Mouse (Mus musculus) yolk sac, embryonic 10.5 days (tissue): ENCODE measurements around the gene Gnl3.

Experiments
- DNase-seq: peaks from one replicate; pipeline ENCODE4 v3.0.0-alpha.2; 2017; ENCODE audit warnings: low spot score

The Gnl3 gene

DNA sequence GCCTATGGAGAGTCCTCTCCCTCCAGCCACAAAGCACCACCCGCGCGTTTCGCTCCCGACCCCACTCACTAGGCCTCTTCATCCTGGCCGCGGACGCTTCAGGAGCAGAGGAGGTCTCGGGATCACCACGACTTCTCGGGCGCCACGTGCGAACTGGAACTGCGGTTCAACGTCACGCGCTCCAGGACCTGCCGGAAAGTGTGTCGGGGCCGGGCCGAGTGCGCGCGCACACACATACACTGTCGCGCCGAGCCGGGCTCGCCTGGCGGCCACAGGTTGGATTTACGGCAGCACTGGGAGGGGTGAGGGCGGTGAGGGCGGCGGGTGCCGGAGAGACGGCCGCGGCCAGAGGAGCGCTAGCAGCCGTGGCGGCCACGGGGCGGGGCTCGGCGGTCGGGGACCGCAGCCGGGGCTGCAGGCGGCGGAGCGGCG is at the start of gene Gnl3, which contains the start of gene Pbrm1:
TSS of gene Gnl3 (minus strand) at position 293 of the 432 bp plus-strand sequence.
TSS of gene Pbrm1 (plus strand) at position 279 of the 432 bp plus-strand sequence.
- peak; percentile 96 for DNase-seq

DNA sequence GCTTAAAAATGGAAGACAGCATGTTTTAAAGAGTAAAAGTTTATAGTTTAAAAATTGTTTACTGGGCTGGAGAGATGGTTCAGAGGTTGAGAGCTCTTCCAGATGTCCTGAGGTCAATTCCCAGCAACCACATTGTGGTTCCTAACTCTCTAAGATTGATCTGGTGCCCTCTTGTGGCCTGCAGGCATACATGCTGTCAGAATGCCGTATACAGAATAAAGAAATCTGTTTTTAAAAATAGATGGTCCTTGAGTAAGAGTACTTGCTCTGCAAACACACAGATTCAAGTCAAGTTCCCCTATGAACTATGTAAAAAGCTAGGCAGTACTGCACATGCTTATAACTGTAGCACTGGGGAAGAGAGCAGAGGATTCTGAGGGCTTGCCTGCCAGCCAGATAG is 43.3 kb upstream of the Gnl3 start:
- no peak for DNase-seq

DNA sequence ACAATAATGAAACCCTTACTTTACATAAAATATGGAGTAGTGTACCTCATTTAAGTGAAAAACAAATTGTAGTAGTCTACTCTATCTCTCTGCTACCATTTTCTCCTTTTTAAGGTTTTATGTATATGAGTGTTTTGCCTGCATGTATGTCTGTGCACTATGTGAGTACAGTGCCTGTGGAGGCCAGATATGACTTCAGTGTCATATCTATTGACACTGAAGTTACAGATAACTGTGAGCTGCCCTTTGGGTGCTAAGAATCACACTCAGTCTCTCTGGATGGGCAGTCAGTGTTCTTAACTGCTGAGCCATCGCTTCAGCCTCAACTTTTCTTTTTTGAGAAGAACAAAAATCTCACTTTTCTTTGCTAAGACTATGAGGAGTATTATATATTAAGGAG is 26.9 kb upstream of the Gnl3 start:
- no peak for DNase-seq

DNA sequence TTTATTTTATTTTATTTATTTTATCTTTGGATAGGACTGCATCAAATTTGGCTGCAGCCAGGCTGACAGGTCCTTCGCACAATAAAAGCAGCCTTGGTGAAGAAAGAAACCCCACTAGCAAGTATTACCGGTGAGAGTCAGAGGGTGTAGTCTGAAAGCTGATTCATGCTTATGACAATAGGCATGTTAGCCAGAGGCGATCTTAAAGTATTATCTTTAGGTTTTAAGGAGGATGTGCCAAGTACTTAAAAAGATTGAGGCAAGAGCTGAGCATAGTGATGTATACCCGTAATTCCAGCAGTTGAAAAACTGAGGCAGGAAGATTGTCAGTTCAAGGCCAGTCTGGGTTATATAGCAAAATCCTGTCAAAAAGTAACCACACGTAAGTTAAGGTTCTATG is 26.3 kb upstream of the Gnl3 start:
- no peak for DNase-seq

DNA sequence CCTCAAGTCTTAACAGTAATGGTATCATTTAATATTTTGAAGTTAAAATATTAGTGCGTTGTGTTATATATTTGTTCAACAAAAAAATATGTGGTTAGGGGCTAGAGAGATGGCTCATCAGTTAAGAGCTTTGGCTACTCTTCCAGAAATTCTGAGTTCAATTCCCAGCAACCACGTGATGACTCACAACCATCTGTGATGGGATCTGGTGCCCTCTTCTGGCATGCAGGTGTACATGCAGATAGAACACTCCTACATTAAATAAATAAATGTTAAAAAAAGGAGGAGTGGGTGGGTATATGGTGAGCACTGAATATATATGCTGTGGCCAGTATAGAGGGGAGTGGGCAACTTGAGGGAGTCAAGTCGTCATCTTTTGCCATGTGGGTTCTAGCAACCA is 6.8 kb upstream of the Gnl3 start:
- no peak for DNase-seq

DNA sequence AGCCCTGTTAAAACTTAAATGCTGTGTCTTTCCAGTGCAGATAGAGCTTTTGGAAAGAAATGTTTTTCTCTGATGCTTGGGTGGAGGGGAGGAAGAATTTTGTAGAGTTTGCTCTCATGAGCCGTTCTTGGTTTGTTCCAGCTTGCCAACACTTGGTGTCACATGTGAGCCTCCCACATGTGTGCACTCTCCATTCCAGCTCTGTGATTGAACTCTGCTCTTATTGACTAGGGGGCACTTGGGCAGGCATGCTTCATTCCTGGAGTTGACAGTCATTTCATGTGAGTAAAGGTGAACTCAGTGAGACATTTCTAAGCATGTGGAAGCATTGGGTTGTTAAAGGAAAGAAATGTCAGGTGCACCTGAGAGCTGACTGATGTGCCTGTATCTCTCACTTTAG is 3.6 kb upstream of the Gnl3 start:
- no peak for DNase-seq

DNA sequence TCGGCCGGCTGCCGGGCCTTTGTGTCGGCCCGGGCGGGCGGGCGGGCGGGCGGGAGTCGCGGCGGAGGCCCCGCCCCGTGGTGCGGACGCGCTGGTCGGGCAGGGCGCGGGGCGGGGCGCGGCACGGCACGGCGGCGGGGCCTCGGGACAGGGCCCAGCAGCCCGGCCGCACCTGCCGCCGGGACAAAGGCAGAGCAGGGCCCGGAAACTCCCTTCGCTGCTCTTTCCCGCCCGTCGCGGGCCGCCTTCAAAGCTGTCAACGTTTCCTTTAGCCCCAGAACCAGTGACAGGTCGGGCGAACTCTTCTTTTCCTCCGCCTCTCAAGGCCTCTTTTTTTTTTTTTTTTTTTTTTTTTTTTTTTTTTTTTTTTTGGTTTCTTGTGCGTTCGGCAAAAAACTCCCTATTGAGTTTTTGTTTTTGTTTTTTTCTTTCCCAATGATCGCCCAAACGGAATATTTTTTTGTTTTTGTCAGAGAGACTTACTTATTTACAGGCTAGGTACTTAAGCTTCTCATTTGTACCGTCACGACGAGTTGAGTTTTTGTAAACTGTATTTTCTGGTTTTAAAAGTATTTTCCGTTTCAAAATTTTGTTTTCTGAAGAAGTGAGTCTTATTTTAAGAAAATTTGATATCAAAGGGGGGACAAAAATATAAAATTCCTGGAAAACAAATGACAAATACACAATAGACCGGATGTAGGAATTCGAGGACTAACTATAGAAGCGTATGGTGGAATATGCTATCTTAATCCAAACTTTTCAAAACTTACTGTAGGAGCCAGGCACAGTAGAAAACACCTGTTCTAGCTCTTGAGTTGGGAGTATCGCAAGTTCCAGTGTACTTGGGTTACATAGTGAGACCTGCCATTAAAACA is 616 bp upstream of the Gnl3 start:
- DNase-seq: peak; percentile 87

DNA sequence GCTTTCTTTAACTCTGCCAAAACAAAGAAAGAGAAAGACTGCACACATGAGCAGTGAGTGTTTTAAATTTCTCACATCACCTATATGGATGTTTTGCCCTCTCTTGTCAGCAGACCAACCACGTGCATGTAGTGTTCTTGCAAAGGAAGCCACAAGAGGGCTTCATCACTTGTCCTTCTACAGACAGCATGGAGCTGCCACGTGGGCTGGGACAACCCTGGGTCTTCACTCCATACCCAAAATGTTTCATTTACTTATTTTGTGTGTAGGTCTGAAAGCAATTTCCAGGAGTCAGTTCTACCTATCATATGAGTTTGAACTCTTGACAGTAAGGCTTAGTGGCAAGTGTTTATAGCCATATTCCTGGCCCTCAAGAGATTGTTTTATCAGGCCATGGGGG is 1.1 kb downstream of the Gnl3 start:
- peak; percentile 49 for DNase-seq

DNA sequence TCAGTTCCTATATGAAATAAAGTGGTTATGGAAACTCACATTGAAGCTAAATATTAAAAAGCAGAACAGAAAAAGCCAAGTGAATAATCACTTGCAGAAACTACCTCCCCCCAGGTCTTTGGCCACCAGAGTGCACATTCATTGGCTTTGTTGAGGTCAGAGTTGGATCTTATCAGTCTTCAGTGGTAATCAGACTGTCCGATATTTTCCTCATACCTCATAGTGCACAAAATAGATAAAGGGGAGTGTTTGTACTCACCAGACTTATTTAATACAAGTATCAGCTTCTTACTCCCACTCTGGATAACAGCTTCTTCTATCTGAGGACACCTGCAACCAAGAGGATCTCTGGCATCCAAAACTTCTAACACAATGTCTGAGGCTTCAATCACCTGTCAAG is 2.9 kb downstream of the Gnl3 start:
- DNase-seq: no peak

DNA sequence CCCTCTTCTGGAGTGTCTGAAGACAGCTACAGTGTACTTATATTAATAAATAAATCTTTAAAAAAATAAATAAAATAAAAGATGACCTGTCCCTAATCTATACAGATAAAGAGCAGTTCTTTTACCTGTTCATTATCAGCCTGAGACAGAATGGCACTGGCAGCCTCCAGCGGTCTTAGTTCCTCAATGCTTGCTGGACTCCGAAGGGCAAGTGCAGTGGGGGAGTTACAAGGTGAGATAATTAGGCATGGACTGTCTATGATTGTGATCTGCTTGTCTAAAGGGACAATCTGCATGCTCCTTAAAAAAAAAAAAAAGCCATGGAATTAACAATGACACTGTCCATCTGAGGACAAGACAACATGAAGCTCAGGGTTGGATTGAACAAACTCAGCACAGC is 5.0 kb downstream of the Gnl3 start:
- DNase-seq: no peak

DNA sequence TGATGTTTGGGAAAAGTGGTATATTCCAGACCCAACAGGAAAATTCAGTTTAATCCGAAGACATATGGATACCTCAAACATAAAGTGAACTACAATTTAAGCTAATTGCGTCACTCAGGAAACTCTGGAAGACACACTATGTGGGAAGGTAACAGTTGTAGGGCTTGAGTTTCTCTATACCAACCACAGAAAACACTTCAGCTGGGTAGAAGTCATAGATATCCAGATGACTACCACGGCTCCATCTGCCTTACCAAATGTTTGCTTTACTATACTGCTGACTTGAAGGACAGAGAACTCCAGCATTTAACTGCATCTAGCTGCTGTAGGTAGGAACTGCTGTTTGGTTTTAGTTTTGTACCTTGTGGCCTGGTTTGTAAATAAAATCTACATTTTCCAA is 7.4 kb downstream of the Gnl3 start:
- DNase-seq: no peak

DNA sequence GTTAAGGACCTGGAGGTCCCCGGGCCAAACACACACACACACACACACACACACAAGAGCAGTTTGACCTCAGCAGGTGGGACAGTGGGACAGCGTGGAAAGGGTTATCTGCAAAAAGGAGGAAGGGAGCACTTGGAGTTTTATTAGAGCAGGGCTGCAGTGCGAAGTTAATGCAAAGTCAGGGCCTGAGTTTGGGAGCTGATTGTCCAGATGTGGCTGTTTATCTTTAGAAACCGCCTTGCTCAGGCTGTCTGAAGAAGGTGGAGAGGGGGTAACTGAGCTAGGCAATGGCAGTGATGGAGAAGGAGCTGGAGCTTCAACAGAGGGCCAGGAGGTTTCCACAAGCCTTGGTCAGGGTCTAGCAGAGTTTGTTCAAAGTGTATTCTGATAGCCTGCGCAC is 12.2 kb downstream of the Gnl3 start:
- DNase-seq: no peak

DNA sequence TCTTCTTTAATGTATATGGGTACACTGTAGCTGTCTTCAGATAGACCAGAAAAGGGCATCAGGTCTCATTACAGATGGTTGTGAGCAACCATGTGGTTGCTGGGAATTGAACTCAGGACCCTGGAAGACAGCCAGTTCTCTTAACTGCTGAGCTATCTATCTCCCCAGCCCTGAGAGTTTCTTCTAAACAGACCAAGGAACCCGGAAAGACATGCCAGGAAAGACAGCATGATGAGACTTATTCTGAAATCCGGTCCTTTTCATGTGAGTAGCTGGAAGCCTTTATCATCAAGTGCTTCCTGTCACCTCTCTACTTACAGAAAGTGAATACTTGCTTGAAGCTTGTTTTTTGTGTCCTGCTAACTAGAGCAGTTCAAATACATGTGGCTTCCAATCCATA is 14.4 kb downstream of the Gnl3 start:
- DNase-seq: no peak

DNA sequence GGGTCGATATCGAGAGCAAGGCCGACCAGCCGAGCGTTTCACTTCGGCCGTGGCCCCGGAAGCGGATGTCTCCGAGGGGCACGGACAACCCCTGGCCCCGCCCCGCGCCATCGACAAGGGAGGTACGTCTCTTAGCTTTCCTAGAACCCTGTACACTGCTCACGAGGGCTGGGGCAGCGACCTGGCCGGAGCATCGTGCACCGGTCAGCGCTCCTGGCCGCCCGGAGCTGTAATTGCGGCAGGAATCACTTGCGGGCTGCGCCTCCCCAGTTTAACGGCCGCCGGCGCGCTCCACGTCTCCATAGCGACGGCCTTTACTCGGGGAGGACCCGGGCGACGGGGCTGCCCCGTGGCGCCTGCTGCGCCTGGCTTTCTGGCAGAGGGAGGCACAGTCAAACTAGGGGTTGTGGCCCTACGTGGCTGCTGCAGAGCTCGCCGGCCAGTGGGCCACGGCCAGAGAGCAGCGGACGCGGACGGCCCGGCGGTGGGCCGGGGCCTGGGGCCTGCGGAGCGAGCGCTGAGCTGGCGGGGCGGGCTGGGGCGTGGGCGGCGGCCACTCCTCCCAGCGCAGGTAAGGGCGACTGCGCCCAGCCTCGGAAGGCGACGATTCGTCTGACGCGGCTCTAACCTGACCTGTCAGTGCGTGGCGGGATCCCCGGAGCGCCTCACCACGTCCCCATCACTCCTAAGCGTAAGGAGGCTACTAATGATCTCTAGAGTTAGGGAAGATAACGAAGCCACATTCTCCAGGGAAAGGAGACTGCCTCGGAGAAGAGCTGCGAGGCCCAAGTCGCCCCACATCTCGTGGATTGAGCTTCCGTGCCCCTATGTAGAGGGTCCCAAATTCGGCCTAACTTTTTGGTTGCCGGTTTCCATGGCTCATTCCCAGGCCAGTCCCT is 17.4 kb downstream of the Gnl3 start, which contains the start of the genes Glt8d1 and Spcs1:
TSS of gene Glt8d1 (plus strand) at position 94 of the 899 bp plus-strand sequence.
TSS of gene Spcs1 (minus strand) at position 366 of the 899 bp plus-strand sequence.
- peak; percentile 93 for DNase-seq

DNA sequence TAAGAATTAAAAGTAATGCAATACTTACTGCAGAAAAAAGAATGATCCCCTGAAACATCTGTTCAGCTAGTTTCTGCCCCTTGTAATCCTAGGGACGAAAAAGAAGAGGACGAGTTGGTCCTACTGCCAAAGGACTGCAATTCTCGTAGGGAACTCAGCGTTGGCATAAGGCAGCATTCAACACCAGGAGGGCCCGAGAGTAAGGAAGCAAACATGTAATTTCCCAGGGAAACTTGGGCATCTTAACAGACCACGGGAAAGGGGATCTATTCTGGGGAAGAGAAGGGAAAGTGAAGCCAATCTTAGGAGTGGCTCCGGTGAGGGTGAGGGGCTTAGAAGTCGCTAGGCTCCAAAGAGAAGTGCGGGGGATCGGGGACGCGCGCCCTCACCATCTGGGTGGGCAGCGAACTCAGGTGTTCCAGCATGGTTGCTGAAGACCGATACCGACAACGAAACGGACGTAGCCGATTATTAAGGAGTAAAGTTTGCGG is 18.1 kb downstream of the Gnl3 start:
- no peak for DNase-seq

DNA sequence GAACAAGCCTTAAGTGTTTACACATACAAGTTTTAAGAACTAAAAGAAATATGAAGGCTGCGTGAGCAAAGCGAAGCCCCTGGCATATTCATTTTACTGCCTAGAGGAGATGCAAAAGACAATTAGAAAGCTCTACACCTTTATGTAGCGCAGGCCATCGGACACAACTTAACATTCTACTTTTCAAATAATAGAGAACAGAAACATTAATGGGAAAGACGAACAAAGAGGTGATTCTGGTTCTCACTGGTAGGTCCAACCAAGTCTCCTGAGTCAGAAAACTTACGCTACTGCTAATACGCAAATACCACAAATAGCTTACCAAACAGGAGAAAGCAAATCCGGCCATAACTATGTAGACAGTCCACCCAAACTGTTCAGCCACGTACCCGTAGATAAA is 18.6 kb downstream of the Gnl3 start:
- no peak for DNase-seq

DNA sequence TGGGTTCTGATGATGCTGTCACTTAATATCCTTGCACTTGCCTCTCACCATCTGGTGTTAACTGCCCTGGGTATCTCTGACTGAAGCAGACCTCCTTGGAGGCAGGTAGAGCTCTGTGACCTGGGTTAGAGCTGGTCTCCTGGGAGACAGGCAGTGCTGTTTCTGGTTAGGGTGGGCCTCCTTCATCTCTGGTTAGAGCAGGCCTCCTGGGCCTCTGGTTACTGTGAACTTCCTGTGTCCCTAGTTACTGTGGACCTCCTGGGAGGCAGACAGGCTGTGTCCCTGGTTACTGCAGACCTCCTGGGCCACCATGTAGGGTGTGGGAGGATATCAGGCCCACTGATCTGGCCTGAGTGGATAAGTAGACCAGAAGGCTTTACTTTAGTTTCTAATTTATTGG is 22.5 kb downstream of the Gnl3 start:
- no peak for DNase-seq

DNA sequence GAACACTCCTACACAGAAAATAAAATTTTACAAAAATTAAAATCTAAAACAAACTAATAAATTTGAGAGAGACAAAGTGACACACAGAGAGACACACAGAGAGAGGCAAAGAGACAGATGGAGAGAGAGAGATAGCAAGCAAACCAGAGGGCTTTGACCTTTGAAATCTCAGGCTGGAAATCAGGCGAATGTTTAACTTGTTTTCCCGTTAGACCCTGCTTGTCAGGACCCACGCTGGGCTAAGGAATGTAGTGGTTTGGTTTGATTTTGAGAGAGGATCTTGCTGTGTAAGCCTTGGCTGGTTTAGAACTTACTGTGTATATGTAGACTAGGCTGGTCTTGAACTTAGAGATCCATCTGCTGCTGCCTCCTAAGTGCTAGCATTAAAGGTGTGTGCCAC is 42.7 kb downstream of the Gnl3 start:
- peak; percentile 78 for DNase-seq

DNA sequence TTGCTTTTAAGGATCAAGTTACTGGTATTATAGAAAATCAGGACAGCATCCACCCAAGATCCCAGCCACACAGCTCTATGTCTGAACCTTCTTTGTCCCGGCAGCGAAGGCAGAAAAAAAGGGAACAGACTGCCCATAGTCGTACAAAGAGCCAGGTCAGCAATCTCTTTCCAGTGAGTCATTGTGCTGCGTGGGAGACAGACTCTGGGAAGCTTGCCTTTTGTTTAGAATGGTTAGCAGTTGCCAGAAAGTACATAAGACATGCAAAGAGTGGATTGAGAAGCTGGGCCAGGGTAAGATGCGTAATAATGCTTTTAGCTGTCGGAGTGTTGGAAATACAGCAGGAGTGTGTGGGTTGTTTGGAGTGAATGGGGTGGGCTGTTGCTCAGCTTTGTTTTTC is 44.7 kb downstream of the Gnl3 start:
- DNase-seq: peak; percentile 43
